Mouse (Mus musculus) intestine, embryonic 14.5 days (tissue): ENCODE results near the gene Gpatch8. TPM values are rescaled to one million over a fixed set of nuclear protein-coding genes. Genes with fewer than 3 reads are reported as not detected.

Experiments used
- ATAC-seq: fragments of 200-750 bp; cut with Nextera tagmentation; replicated peaks from 2 replicates; pipeline ENCODE4 v1.8.0; 2017; ENCODE audit warnings: low read depth, moderate number of reproducible peaks, moderate TSS enrichment, moderate library complexity; ENCODE audit not compliant: low FRiP score, low TSS enrichment
- DNase-seq: peaks from one replicate; pipeline ENCODE4 v3.0.0-alpha.2; 2018; ENCODE audit warnings: low spot score
- H3K27ac ChIP-seq: fragments of 300-500 bp; sonication (generic); 2 replicates; pipeline ENCODE4 v1.5.1; 2014; ENCODE audit warnings: low read depth, mild to moderate bottlenecking, control low read depth
- H3K27me3 ChIP-seq: fragments of 300-500 bp; sonication (generic); replicated peaks from 2 replicates; pipeline ENCODE4 v1.6.1; 2014; ENCODE audit warnings: low read length, control low read depth; ENCODE audit not compliant: control insufficient read depth, insufficient read depth
- H3K36me3 ChIP-seq: fragments of 300-500 bp; sonication (generic); 2 replicates; pipeline ENCODE4 v1.6.1; 2014; ENCODE audit warnings: low read length, control low read depth; ENCODE audit not compliant: control insufficient read depth, insufficient read depth
- H3K4me1 ChIP-seq: fragments of 300-500 bp; sonication (generic); replicated peaks from 2 replicates; pipeline ENCODE4 v1.6.1; 2014; ENCODE audit warnings: low read length, control low read depth, mixed read lengths; ENCODE audit not compliant: control insufficient read depth, insufficient read depth
- H3K4me2 ChIP-seq: fragments of 300-500 bp; sonication (generic); 2 replicates; pipeline ENCODE4 v1.6.1; 2014; ENCODE audit warnings: low read length
- H3K4me3 ChIP-seq: fragments of 300-500 bp; sonication (generic); 2 replicates; pipeline ENCODE4 v1.5.1; 2014; ENCODE audit warnings: low read depth, low read length, control low read depth, mixed read lengths
- H3K9ac ChIP-seq: fragments of 300-500 bp; sonication (generic); 2 replicates; pipeline ENCODE4 v1.6.1; 2014; ENCODE audit warnings: mild to moderate bottlenecking, low read length
- H3K9me3 ChIP-seq: fragments of 300-500 bp; sonication (generic); 2 replicates; pipeline ENCODE4 v1.6.1; 2016; ENCODE audit warnings: low read length, control low read depth; ENCODE audit not compliant: control insufficient read depth
- WGBS: fragments of 180-500 bp; shearing (Covaris S2); extraction: QIAGEN DNeasy Blood & Tissue Kit; methylation state at CpG from one replicate; pipeline ENCODE4 v1.1.7; 2014; 5-methylcytosine and 5-hydroxymethylcytosine counted together
- polyA plus RNA-seq: library from polyadenylated mRNA; unstranded; fragments of >200 nt; fragmentation: Nextera tagmentation; extraction: Ambion mirVana; gene quantifications from 2 replicates; pipeline ENCODE4 v1.2.1, GENCODE M21; 2014

Gpatch8 gene
- polyA plus RNA-seq = 40.1 and 49.6 TPM in 2 replicates

DNA sequence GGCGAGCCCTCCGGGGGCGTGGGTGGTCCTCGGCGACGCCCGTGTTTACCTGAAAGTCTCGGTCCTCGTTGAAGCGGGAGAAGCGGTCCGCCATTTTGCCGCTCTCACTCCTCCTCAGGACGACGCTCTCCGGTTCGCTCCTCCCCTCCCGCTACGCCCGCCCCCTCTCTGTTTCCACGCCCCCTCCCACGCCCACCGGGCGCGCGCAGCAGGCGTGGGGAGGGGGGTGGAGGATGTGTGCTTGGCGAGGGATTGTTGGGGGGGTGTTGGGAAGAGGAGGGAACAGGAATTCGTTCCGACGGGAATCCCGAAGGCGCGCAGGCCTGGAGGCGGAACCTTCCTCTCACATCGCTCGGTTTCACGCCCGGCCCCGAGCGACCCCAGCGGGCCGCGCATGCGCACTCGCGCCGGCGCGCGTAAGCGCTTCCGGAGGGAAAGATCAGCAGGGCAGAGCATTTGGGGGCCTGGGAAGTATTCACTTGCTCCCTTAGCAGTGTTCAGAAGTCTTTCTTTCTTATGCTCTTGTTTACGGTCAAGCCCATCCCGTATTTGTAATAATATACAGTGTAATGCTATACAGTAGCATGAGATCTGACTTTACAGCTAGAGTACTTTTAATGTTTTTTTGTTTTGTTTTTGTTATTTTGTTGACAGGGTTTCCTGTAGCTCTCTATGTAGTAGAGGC lies at the start of gene Gpatch8:
Gene Gpatch8 (minus strand): TSS at position 362 of the 685 bp plus-strand sequence.
- no peaks in the 10 kb centered on the region for H3K9me3 ChIP-seq
- WGBS = 2% methylated on average over 41 of the region's 55 CpGs
- H3K27ac ChIP-seq = peak within 1 kb of the TSS; percentile 93
- H3K4me2 ChIP-seq = peak within 1 kb of the TSS; percentile 94
- ATAC-seq (peak; percentile 98), DNase-seq (peak; percentile 97)
- peaks cover 22% of the 10 kb centered on the region for H3K4me1 ChIP-seq
- H3K9ac ChIP-seq = peak within 1 kb of the TSS; percentile 97
- peak within 1 kb of the TSS; percentile 76 for H3K4me3 ChIP-seq
- no peaks in the 10 kb centered on the region for H3K36me3 ChIP-seq
- no peaks in the 10 kb centered on the region for H3K27me3 ChIP-seq

DNA sequence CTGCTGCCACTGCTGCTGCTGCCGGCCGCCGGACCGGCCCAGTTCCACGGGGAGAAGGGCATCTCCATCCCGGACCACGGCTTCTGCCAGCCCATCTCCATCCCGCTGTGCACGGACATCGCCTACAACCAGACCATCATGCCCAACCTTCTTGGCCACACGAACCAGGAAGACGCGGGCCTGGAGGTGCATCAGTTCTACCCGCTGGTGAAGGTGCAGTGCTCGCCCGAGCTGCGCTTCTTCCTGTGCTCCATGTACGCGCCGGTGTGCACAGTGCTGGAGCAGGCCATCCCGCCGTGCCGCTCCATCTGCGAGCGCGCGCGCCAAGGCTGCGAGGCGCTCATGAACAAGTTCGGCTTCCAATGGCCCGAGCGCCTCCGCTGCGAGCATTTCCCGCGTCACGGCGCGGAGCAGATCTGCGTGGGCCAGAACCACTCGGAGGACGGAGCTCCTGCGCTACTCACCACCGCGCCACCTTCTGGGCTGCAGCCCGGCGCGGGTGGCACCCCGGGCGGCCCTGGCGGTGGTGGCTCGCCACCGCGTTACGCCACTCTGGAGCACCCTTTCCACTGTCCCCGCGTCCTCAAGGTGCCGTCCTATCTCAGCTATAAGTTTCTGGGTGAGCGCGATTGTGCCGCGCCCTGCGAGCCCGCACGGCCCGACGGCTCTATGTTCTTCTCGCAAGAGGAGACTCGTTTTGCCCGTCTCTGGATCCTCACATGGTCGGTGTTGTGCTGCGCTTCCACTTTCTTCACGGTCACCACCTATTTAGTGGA lies 48.8 kb upstream of the Gpatch8 start:
- WGBS = under 1% methylated on average over 74 of the region's 74 CpGs
- DNase-seq (no peak), ATAC-seq (peak; percentile 38)

DNA sequence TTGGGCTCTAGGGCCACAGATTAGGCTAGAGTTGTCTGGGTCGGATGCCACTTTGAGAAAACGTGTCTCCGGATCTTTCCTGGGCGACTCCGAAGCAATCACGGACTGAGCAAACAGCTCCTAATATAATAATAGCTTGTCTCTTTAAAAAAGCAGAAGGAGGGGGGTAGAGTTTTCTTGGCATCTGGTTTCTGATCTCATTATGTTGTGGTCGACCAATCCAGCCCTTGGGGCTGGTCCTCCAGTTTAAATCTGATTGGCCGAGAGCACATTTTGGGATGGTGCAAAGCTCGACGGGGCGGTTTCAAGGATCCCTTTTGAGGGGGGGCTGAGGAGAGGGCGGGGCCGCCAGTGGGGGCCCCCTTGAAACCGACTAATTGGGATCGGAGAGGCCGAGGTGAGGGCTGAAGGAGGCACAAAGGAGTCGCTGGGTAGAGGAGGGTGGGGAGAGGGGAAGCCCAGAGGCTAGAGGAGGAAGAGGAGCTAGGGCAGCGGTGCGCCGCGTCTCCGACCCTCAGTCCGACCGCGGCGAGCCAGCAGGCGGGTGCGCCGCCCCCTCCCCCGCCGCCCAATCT lies 47.9 kb upstream of the Gpatch8 start, which contains the start of gene Fzd2:
Gene Fzd2 (plus strand): TSS at position 387 of the 575 bp plus-strand sequence.
- peak; percentile 97 for DNase-seq

More for the DNA sequence above, 48.8 kb upstream of the Gpatch8 start:
- Histone ChIP-seq H3K9ac (peak overlapping the region; percentile 91), H3K27ac (peak overlapping the region; percentile 98), H3K36me3 (no peaks in the 10 kb centered on the region; the same call in 1 of the 2 replicates), H3K4me2 (peak overlapping the region; percentile 76), H3K27me3 (no peaks in the 10 kb centered on the region), H3K4me3 (peak overlapping the region; percentile 90), H3K4me1 (peaks cover 26% of the 10 kb centered on the region), H3K9me3 (no peaks in the 10 kb centered on the region)

DNA sequence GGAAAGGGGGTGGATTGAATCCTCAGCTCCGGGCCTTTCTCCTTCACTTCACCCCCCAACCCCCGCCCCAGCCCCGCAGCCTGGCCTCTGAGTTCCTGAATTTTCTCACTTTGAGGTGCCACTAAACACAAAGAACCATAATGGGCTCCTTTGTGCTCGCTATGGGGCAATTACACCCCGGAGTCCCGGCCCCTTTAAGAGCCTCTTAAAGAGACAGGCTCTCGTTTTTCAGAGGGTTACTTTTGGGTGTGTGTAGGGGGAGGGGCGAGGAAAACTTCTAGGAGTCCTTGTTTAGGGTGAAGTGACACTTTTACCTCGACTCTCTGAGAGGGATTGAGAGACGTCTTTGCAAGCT lies 47.3 kb upstream of the Gpatch8 start:
- peaks cover 14% of the 10 kb centered on the region for H3K4me1 ChIP-seq
- DNase-seq (peak; percentile 79), ATAC-seq (no peak)
- 3% methylated on average over 10 of the region's 10 CpGs for WGBS
- H3K27ac ChIP-seq = peak overlapping the region; percentile 98
- no peaks in the 10 kb centered on the region for H3K27me3 ChIP-seq
- H3K4me2 ChIP-seq = peak overlapping the region; percentile 76
- no peaks in the 10 kb centered on the region for H3K9me3 ChIP-seq
- H3K9ac ChIP-seq = peak overlapping the region; percentile 69
- no peaks in the 10 kb centered on the region; the same call in 1 of the 2 replicates for H3K36me3 ChIP-seq
- H3K4me3 ChIP-seq = peak overlapping the region; percentile 90

More for the DNA sequence above, 47.9 kb upstream of the Gpatch8 start, which contains the start of gene Fzd2:
- Histone ChIP-seq H3K27ac (peak within 1 kb of the TSS; percentile 98), H3K9me3 (no peaks in the 10 kb centered on the region), H3K36me3 (no peaks in the 10 kb centered on the region; the same call in 1 of the 2 replicates), H3K9ac (peak within 1 kb of the TSS; percentile 91), H3K4me2 (peak within 1 kb of the TSS; percentile 76), H3K27me3 (no peaks in the 10 kb centered on the region), H3K4me3 (peak within 1 kb of the TSS; percentile 90), H3K4me1 (peaks cover 20% of the 10 kb centered on the region)
- peak; percentile 93 for ATAC-seq
- WGBS = 1% methylated on average over 27 of the region's 31 CpGs

DNA sequence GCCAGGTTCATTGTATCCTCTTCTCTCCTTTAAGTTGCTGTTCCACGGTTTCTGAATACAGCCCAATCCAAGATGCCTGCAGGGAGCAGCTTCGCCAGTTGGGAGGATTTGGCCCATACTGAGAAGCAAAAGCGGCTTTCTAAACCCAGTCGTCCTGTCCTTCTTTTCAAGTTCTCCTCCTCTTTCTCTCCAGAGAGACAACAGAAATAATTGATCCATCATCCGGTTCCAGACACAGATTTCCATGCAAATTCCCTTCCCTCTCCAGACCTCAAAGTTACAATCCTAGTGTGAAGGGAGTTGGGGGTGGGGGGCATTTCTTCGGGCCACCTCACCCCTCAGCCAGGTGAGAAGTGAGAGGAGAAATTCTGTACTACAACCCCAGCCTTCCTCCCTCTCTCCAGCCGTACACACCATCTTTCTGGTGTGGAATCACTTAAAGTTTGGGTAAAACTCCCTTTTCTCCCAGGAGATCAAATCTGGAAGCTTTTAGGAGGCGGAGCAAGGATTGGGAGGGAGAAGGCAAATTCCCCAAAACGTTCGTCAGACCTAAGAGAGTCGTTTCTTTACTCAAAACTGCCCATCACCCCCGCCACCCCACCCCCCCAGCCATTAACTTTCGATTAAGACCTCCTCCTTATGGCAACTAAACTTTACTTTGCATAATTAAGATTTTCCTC lies 46.8 kb upstream of the Gpatch8 start:
- H3K4me2 ChIP-seq = peak overlapping the region; percentile 76
- peak overlapping the region; percentile 98 for H3K27ac ChIP-seq
- ATAC-seq = no peak
- H3K36me3 ChIP-seq = no peaks in the 10 kb centered on the region
- peak overlapping the region; percentile 90 for H3K4me3 ChIP-seq
- 4% methylated on average over 13 of the region's 13 CpGs for WGBS
- no peaks in the 10 kb centered on the region for H3K9me3 ChIP-seq
- H3K4me1 ChIP-seq = peaks cover 9% of the 10 kb centered on the region
- H3K9ac ChIP-seq = peak overlapping the region; percentile 69
- no peaks in the 10 kb centered on the region for H3K27me3 ChIP-seq
- DNase-seq = peak; percentile 70

DNA sequence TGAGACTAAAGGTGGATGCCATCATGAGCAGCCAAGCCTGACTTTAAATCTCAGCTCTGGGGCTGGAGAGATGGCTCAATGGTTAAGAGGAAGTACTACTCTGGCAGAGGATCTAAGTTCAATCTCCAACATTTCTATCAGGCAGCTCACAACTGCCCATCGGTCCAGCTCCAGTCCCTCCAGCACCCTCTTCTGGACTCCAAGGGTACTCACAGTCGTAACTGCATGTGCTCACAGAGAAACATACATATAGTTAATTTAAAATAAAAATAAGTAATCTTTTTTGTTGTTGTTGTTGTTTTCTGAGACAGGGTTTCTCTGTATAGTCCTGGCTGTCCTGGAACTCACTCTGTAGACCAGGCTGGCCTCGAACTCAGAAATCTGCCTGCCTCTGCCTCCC lies 43.7 kb upstream of the Gpatch8 start:
- Histone ChIP-seq H3K4me3 (no peak overlapping the region), H3K9me3 (no peaks in the 10 kb centered on the region), H3K9ac (no peak overlapping the region), H3K36me3 (no peaks in the 10 kb centered on the region), H3K4me2 (no peak overlapping the region), H3K4me1 (peaks cover 20% of the 10 kb centered on the region), H3K27ac (no peak overlapping the region), H3K27me3 (no peaks in the 10 kb centered on the region)
- DNase-seq = no peak
- WGBS = 81% methylated on average over 3 of the region's 3 CpGs
- no peak for ATAC-seq

DNA sequence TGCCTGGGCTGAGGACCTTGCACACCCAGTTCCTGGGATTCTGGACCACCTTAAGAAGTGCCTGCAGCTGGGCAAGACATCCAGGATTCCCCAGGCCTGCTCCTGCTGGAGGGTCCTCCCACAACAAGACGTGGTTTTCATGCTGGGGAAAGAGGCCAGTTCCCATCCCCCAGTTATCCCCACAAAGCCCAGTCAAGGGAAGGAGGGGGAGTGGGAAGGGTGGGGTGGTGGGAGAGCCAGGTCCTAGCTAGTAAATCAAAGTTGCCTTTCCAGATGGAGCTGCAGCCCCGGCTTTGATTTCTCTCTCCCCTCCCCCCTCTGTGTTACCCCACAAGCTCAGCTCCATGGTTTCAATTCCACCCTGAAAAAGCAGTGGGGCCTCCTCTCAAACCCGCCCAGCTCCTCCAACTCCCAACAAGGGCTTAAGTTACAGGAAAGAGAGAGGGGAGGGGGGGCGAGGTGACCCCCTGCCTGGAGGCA lies 39.2 kb upstream of the Gpatch8 start:
- no peak overlapping the region for H3K9ac ChIP-seq
- H3K27ac ChIP-seq = peak overlapping the region; percentile 89
- H3K4me3 ChIP-seq = no peak overlapping the region
- ATAC-seq = peak; percentile 82
- 7% methylated on average over 3 of the region's 4 CpGs for WGBS
- H3K36me3 ChIP-seq = no peaks in the 10 kb centered on the region
- peaks cover 13% of the 10 kb centered on the region; the same call in 1 of the 2 replicates for H3K4me1 ChIP-seq
- no peaks in the 10 kb centered on the region for H3K9me3 ChIP-seq
- no peaks in the 10 kb centered on the region for H3K27me3 ChIP-seq
- peak overlapping the region; percentile 18 for H3K4me2 ChIP-seq
- peak; percentile 74 for DNase-seq

DNA sequence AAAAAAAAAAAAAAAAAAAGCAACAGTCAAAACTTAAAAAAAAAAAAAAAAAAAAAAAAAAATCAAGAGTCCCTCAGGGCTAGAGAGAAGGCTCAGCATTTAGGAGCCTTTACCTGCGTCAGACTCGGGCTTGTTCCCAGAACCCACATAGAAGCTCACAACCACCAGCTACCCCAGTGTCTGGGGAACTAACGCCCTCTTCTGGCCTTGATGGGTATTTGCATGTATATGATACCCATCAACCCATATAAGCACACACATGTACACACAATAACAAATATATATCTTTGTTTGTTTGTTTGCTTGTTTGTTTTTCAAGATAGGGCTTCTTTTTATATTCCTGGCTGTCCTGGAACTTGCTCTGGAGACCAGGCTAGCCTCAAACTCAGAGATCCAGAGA lies 31.4 kb upstream of the Gpatch8 start:
- 87% methylated on average over 3 of the region's 3 CpGs for WGBS
- Histone ChIP-seq H3K27ac (no peak overlapping the region), H3K9me3 (0 out of 2 replicates have a peak, but pooled peaks cover 2% of the 10 kb centered on the region), H3K9ac (no peak overlapping the region), H3K4me1 (peaks cover 5% of the 10 kb centered on the region), H3K4me3 (no peak overlapping the region), H3K27me3 (no peaks in the 10 kb centered on the region), H3K4me2 (no peak overlapping the region), H3K36me3 (no peaks in the 10 kb centered on the region)
- DNase-seq = no peak
- no peak for ATAC-seq
